Mouse (Mus musculus): Measurements from ENCODE around the gene Coasy.

DNA sequence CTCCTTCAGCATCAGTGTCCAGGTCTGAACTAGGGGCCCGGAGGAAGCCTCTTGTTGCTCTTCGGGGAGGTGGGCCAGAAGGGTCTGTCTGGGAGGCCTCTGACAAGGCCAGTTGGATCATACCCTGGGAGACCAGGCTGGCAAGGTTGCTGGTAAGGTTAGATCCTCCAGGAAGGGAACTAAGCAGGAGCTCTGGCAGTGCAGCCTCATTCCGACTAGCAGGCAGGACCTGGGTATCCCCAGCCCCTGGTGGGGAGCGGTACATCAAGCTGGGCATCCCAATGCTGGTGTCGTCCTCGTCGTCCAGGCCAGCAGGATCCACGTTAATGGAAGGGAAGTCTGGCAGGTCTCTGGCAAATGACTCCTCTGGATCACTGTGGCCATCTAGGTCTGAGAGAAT, 15.9 kb downstream of the Coasy start:
- no peak for TF ChIP-seq CTCF (IDR thresholded peaks at IDR 0.05; ENCODE audit: insufficient read depth, low read length)
- TF ChIP-seq POLR2A (IDR thresholded peaks at IDR 0.05; ENCODE audit: borderline replicate concordance, extremely low read depth, low read depth, low read length): no peak

All from lung, adult 2 months (tissue).